Mouse (Mus musculus) liver, postnatal 0 days (tissue): ENCODE data around the gene Ccdc63. TPM values are rescaled to one million over a fixed set of nuclear protein-coding genes. Genes with fewer than 3 reads are reported as not detected.
A peak's percentile ranks its signal among the peaks of the same experiment; 100 is the strongest.

Experiments
- ATAC-seq: fragments of 200-750 bp; cut with Nextera tagmentation; 2 replicates; pipeline ENCODE4 v1.8.0; 2017; ENCODE audit warnings: mild to moderate bottlenecking, moderate library complexity
- DNase-seq: peaks from one replicate; pipeline ENCODE4 v3.0.0-alpha.2; 2016
- H3K27ac ChIP-seq: fragments of 300-500 bp; sonication (generic); 2 replicates; pipeline ENCODE4 v1.5.1; 2014; ENCODE audit warnings: antibody characterized with exemption, moderate library complexity, mild to moderate bottlenecking, low read depth
- H3K27me3 ChIP-seq: fragments of 300-500 bp; sonication (generic); 2 replicates; pipeline ENCODE4 v1.6.1; 2014; ENCODE audit warnings: low read length, control low read depth, mixed read lengths; ENCODE audit not compliant: insufficient read depth
- H3K36me3 ChIP-seq: fragments of 300-500 bp; sonication (generic); replicated peaks from 2 replicates; pipeline ENCODE4 v1.6.1; 2014; ENCODE audit warnings: mild to moderate bottlenecking, control low read depth, low read length, moderate library complexity, mixed read lengths; ENCODE audit not compliant: insufficient read depth
- H3K4me1 ChIP-seq: fragments of 300-500 bp; sonication (generic); 2 replicates; pipeline ENCODE4 v1.6.1; 2014; ENCODE audit warnings: antibody characterized with exemption, mild to moderate bottlenecking, control low read depth; ENCODE audit not compliant: insufficient read depth
- H3K4me2 ChIP-seq: fragments of 300-500 bp; sonication (generic); 2 replicates; pipeline ENCODE4 v1.6.1; 2014; ENCODE audit warnings: low read depth, mild to moderate bottlenecking, low read length, moderate library complexity, mixed read lengths
- H3K4me3 ChIP-seq: fragments of 300-500 bp; sonication (generic); 2 replicates; pipeline ENCODE4 v1.5.1; 2014; ENCODE audit warnings: low read depth, low read length
- H3K9ac ChIP-seq: fragments of 300-500 bp; sonication (generic); replicated peaks from 2 replicates; pipeline ENCODE4 v1.6.1; 2014; ENCODE audit warnings: mild to moderate bottlenecking, moderate library complexity
- H3K9me3 ChIP-seq: fragments of 300-500 bp; sonication (generic); 2 replicates; pipeline ENCODE4 v1.6.1; 2016; ENCODE audit warnings: mild to moderate bottlenecking, control low read depth, low read length, mixed read lengths
- CTCF ChIP-seq: sonication (generic); IDR thresholded peaks from 2 replicates; pipeline ENCODE4 v1.5.1; 2016; ENCODE audit warnings: antibody characterized with exemption, low read depth
- EP300 ChIP-seq: IDR thresholded peaks from 2 replicates; pipeline ENCODE4 v1.6.1; 2016; ENCODE audit warnings: antibody characterized with exemption, low read depth, mild to moderate bottlenecking
- WGBS: fragments of 180-500 bp; shearing (Covaris S2); extraction: QIAGEN DNeasy Blood & Tissue Kit; methylation state at CpG from one replicate; pipeline ENCODE4 v1.1.7; 2014; ENCODE audit not compliant: insufficient replicate concordance; 5-methylcytosine and 5-hydroxymethylcytosine counted together
- polyA plus RNA-seq: library from polyadenylated mRNA; unstranded; fragments of >200 nt; fragmentation: Nextera tagmentation; extraction: Ambion mirVana; gene quantifications from 2 replicates; pipeline ENCODE4 v1.2.1, GENCODE M21; 2015

Gene Ccdc63
- polyA plus RNA-seq, 1 experiment from 2014 or later, result 0.13 TPM

GRCm38 (mm10) chr5:122086121-122086520 lies 54.5 kb downstream of the Ccdc63 start:
- DNase-seq, result no peak
- H3K4me3 ChIP-seq, result no peak overlapping the region
- H3K4me2 ChIP-seq, result no peak overlapping the region
- H3K27me3 ChIP-seq, result no peaks in the 10 kb centered on the region
- no peak for TF ChIP-seq CTCF
- TF ChIP-seq EP300, result no peak
- H3K4me1 ChIP-seq, result no peaks in the 10 kb centered on the region; the same call in 1 of the 2 replicates
- H3K9ac ChIP-seq, result no peak overlapping the region
- WGBS, result 64% methylated on average over 3 of the region's 3 CpGs
- no peak overlapping the region for H3K27ac ChIP-seq
- no peaks in the 10 kb centered on the region for H3K9me3 ChIP-seq
- no peaks in the 10 kb centered on the region for H3K36me3 ChIP-seq
- ATAC-seq, result no peak

- Histone ChIP-seq H3K27ac (no peak overlapping the region), H3K36me3 (no peaks in the 10 kb centered on the region), H3K4me2 (no peak overlapping the region), H3K9ac (no peak overlapping the region), H3K4me1 (no peaks in the 10 kb centered on the region; the same call in 1 of the 2 replicates), H3K27me3 (no peaks in the 10 kb centered on the region), H3K4me3 (no peak overlapping the region), H3K9me3 (no peaks in the 10 kb centered on the region)
- no peak for DNase-seq
- 73% methylated on average over 7 of the region's 7 CpGs for WGBS
- ATAC-seq, result no peak
- no peak for TF ChIP-seq EP300
- no peak for TF ChIP-seq CTCF
Observed at GRCm38 (mm10) chr5:122085291-122085690, 55.3 kb downstream of the Ccdc63 start.

GRCm38 (mm10) chr5:122084470-122084869 lies 56.2 kb downstream of the Ccdc63 start:
- Histone ChIP-seq H3K27me3 (no peaks in the 10 kb centered on the region), H3K4me3 (no peak overlapping the region), H3K27ac (no peak overlapping the region), H3K9ac (no peak overlapping the region), H3K4me1 (no peaks in the 10 kb centered on the region; the same call in 1 of the 2 replicates), H3K9me3 (no peaks in the 10 kb centered on the region), H3K4me2 (no peak overlapping the region), H3K36me3 (no peaks in the 10 kb centered on the region)
- 51% methylated on average over 3 of the region's 3 CpGs for WGBS
- ATAC-seq, result no peak
- TF ChIP-seq CTCF (no peak), EP300 (no peak)
- no peak for DNase-seq

GRCm38 (mm10) chr5:122083282-122083681 lies 57.3 kb downstream of the Ccdc63 start:
- Histone ChIP-seq H3K4me2 (no peak overlapping the region), H3K4me1 (no peaks in the 10 kb centered on the region; the same call in 1 of the 2 replicates), H3K4me3 (no peak overlapping the region), H3K9ac (no peak overlapping the region), H3K36me3 (no peaks in the 10 kb centered on the region), H3K27me3 (no peaks in the 10 kb centered on the region), H3K9me3 (no peaks in the 10 kb centered on the region), H3K27ac (no peak overlapping the region)
- TF ChIP-seq CTCF, result no peak
- no peak for TF ChIP-seq EP300
- ATAC-seq (no peak), DNase-seq (no peak)
- WGBS, result 67% methylated on average over 2 of the region's 2 CpGs

- Histone ChIP-seq H3K4me2 (no peak overlapping the region), H3K4me1 (no peaks in the 10 kb centered on the region; the same call in 1 of the 2 replicates), H3K27me3 (no peaks in the 10 kb centered on the region), H3K36me3 (no peaks in the 10 kb centered on the region), H3K9me3 (no peaks in the 10 kb centered on the region), H3K4me3 (no peak overlapping the region), H3K9ac (no peak overlapping the region), H3K27ac (no peak overlapping the region)
- WGBS, result 78% methylated on average over 13 of the region's 13 CpGs
- no peak for DNase-seq
- no peak for ATAC-seq
- TF ChIP-seq CTCF, result no peak
Observed at GRCm38 (mm10) chr5:122081471-122081870, 59.2 kb downstream of the Ccdc63 start.

- Histone ChIP-seq H3K9me3 (no peaks in the 10 kb centered on the region), H3K27ac (no peak overlapping the region), H3K9ac (no peak overlapping the region), H3K27me3 (no peaks in the 10 kb centered on the region), H3K4me3 (no peak overlapping the region), H3K4me1 (no peaks in the 10 kb centered on the region; the same call in 1 of the 2 replicates), H3K36me3 (no peaks in the 10 kb centered on the region), H3K4me2 (no peak overlapping the region)
- TF ChIP-seq CTCF, result no peak
- TF ChIP-seq EP300, result no peak
- no peak for ATAC-seq
- 81% methylated on average over 11 of the region's 11 CpGs for WGBS
- no peak for DNase-seq
Observed at GRCm38 (mm10) chr5:122080930-122081329, 59.7 kb downstream of the Ccdc63 start.

GRCm38 (mm10) chr5:122079796-122080195 lies 60.8 kb downstream of the Ccdc63 start:
- H3K9ac ChIP-seq, result no peak overlapping the region
- H3K27ac ChIP-seq, result no peak overlapping the region
- DNase-seq (peak; percentile 27), ATAC-seq (no peak)
- no peaks in the 10 kb centered on the region for H3K9me3 ChIP-seq
- no peak overlapping the region for H3K4me2 ChIP-seq
- H3K4me1 ChIP-seq, result no peaks in the 10 kb centered on the region
- TF ChIP-seq EP300, result no peak
- TF ChIP-seq CTCF, result peak; percentile 58
- WGBS, result 78% methylated on average over 7 of the region's 7 CpGs
- H3K27me3 ChIP-seq, result no peaks in the 10 kb centered on the region
- H3K4me3 ChIP-seq, result no peak overlapping the region
- H3K36me3 ChIP-seq, result no peaks in the 10 kb centered on the region
